ENCODE assay signal across 19 mouse cellular contexts in the genomic region with DNA sequence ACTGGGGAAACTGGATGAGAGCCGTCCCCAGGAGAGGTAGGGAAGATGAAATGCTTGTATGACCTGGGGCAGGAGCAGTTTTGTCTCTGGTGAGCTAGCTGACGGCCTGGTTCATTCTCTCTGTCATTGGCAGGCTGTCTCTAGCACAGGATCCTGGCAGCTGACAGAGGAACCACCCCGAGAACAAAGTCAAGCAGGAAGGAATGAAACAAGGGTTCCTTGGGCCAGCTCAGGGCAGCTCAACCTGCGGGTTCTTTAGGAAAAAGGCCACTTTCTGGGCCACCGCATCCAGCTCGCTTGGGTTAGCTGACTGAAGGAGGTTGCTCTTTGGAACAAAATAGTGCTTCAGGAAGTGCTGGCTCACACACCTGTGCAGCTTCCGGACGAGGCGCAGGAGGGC. TPM values are rescaled to one million over a fixed set of nuclear protein-coding genes. Genes with fewer than 3 reads are reported as not detected.
"Had no signal": no experiment of that assay in that cellular context is flagged by ENCODE, and none has a peak within 500 bp of the region (broad histone marks: within the 10 kb centered on the region; RNA-seq: fewer than 3 reads in every experiment).

No protein-coding gene starts in this region.

- DNase-seq: gastrocnemius, postnatal 14 days; gastrocnemius, postnatal 36 days; heart, adult 11 months; heart, adult 2 months; heart, postnatal 14 days; heart, postnatal 36 days; layer of hippocampus, adult 9-11 months; layer of hippocampus, postnatal 36 days; left cerebral cortex, postnatal 4 days; liver; liver, embryonic 13.5 days; liver, postnatal 0 days had no signal

- H3K4me3 ChIP-seq: heart, adult 2 months; heart, embryonic 13.5 days; heart, embryonic 15.5 days; hindbrain, embryonic 13.5 days; hindbrain, embryonic 15.5 days; limb, embryonic 12.5 days; liver, embryonic 13.5 days; liver, embryonic 15.5 days had no signal

- H3K36me3 ChIP-seq: heart, embryonic 13.5 days; heart, embryonic 15.5 days; hindbrain, embryonic 13.5 days; hindbrain, embryonic 15.5 days; liver, embryonic 13.5 days; liver, embryonic 15.5 days had no signal

- H3K4me1 ChIP-seq: heart, embryonic 13.5 days; heart, embryonic 15.5 days; hindbrain, embryonic 15.5 days; liver, embryonic 13.5 days; liver, embryonic 15.5 days had no signal

- H3K27ac ChIP-seq: heart, adult 2 months; heart, embryonic 13.5 days; heart, embryonic 15.5 days; hindbrain, embryonic 13.5 days; hindbrain, embryonic 15.5 days; hindbrain, postnatal 0 days; limb, embryonic 12.5 days; liver, embryonic 13.5 days; liver, embryonic 15.5 days had no signal

- H3K27me3 ChIP-seq: heart, embryonic 13.5 days; heart, embryonic 15.5 days; hindbrain, embryonic 15.5 days; limb, embryonic 12.5 days; liver, embryonic 13.5 days; liver, embryonic 15.5 days had no signal

RNA-seq across cellular contexts. Expression of gene Mab21l3, which starts 34.0 kb away (rescaled TPM):
- polyA plus RNA-seq: liver, embryonic 15.5 days; liver, postnatal 0 days had no signal
